ENCODE assay signal across 14 mouse cellular contexts in the genomic region with DNA sequence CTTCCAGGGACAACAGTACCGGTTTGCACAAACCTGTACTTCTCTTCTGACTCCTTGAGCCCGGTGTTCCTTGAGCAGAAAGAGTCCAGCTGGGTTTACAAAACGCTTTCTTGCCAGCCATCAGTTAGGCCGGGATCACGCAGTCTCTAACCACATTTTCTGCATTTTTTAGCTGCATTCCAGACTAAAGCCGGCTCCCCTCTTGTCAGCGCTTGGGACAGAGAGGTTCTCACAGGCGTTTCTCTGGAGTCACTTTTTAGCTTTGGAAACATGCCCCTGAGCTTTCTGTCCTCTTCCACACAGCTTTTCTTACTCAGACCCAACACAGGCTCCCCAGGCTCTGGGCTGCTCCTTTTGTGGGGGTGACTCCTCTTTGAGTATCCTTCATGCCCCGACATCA. TPM values are rescaled to one million over a fixed set of nuclear protein-coding genes. Genes with fewer than 3 reads are reported as not detected.
DNase-seq lines count a peak whose midpoint lies in the region; ATAC-seq and TF ChIP-seq lines count a peak whose summit lies in the region.
"Had no signal": no experiment of that assay in that cellular context is flagged by ENCODE, and none has a peak within 500 bp of the region (broad histone marks: within the 10 kb centered on the region; RNA-seq: fewer than 3 reads in every experiment).

No protein-coding gene starts in this region.

- H3K27me3 ChIP-seq in heart, embryonic 15.5 days = peaks cover 100% of the 10 kb centered on the region
- peaks cover 98% of the 10 kb centered on the region for H3K27me3 ChIP-seq in E14TG2a.4 (ENCODE audit: insufficient read depth, low read length)
- peaks cover 100% of the 10 kb centered on the region for H3K27me3 ChIP-seq in embryonic facial prominence, embryonic 13.5 days
- peaks cover 100% of the 10 kb centered on the region for H3K27me3 ChIP-seq in intestine, embryonic 16.5 days (replicated peaks; ENCODE audit: control insufficient read depth, insufficient read depth, low read length)
- H3K27me3 ChIP-seq: CH12.LX had no signal

- H3K4me1 ChIP-seq in heart, embryonic 15.5 days (replicated peaks) = peaks cover 63% of the 10 kb centered on the region
- peaks cover 81% of the 10 kb centered on the region for H3K4me1 ChIP-seq in E14TG2a.4 (replicated peaks; ENCODE audit: low read depth, low read length)
- peaks cover 73% of the 10 kb centered on the region for H3K4me1 ChIP-seq in embryonic facial prominence, embryonic 13.5 days
- peaks cover 42% of the 10 kb centered on the region for H3K4me1 ChIP-seq in intestine, embryonic 16.5 days (ENCODE audit: control insufficient read depth, insufficient read depth, low read length)
- H3K4me1 ChIP-seq in lung, adult 2 months (ENCODE audit: control insufficient read depth, insufficient read depth, low read length) = peaks cover 4% of the 10 kb centered on the region; the same call in 1 of the 2 replicates

- H3K4me3 ChIP-seq in heart, embryonic 15.5 days = peak overlapping the region; percentile 50; the same call in 1 of the 2 replicates
- H3K4me3 ChIP-seq in E14TG2a.4 (replicated peaks; ENCODE audit: low read length) = peak overlapping the region; percentile 69
- peak overlapping the region; percentile 29 for H3K4me3 ChIP-seq in embryonic facial prominence, embryonic 13.5 days
- peak overlapping the region; percentile 35; the same call in 1 of the 2 replicates for H3K4me3 ChIP-seq in intestine, embryonic 16.5 days (ENCODE audit: low read length)
- no peak overlapping the region for H3K4me3 ChIP-seq in lung, adult 2 months (replicated peaks; ENCODE audit: extremely low read depth, low read depth, low read length)

- H3K9me3 ChIP-seq in heart, embryonic 15.5 days (replicated peaks) = no peaks in the 10 kb centered on the region
- no peaks in the 10 kb centered on the region for H3K9me3 ChIP-seq in E14TG2a.4 (ENCODE audit: low read length)
- H3K9me3 ChIP-seq in embryonic facial prominence, embryonic 13.5 days = no peaks in the 10 kb centered on the region
- H3K9me3 ChIP-seq in intestine, embryonic 16.5 days (ENCODE audit: control insufficient read depth, low read length) = no peaks in the 10 kb centered on the region

- intact Hi-C loops in gastrocnemius, postnatal 36 days (cut with DNase I) = no loop called here

- ATAC-seq in heart, embryonic 15.5 days (replicated peaks; ENCODE audit: insufficient number of reproducible peaks, insufficient read depth, low FRiP score, low read depth) = no peak
- no peak for ATAC-seq in embryonic facial prominence, embryonic 13.5 days (ENCODE audit: insufficient number of reproducible peaks, insufficient read depth, low FRiP score, low TSS enrichment, low read depth)
- no peak for ATAC-seq in intestine, embryonic 16.5 days
- ATAC-seq: inflammation-experienced regulatory T-cells, adult 6 months; lung, postnatal 0 days had no signal

- H3K36me3 ChIP-seq in heart, embryonic 15.5 days = no peaks in the 10 kb centered on the region
- H3K36me3 ChIP-seq in E14TG2a.4 (ENCODE audit: insufficient read depth, low read length) = no peaks in the 10 kb centered on the region
- H3K36me3 ChIP-seq in embryonic facial prominence, embryonic 13.5 days = no peaks in the 10 kb centered on the region
- no peaks in the 10 kb centered on the region for H3K36me3 ChIP-seq in intestine, embryonic 16.5 days (ENCODE audit: control insufficient read depth, insufficient read depth, low read length)

- no peak for TF ChIP-seq CTCF in E14TG2a.4 (conservative IDR thresholded peaks at IDR 0.05; ENCODE audit: low read length)
- no peak for TF ChIP-seq CTCF in lung, adult 2 months (IDR thresholded peaks at IDR 0.05; ENCODE audit: insufficient read depth, low read length)

- H3K9ac ChIP-seq in heart, embryonic 15.5 days = no peak overlapping the region
- no peak overlapping the region for H3K9ac ChIP-seq in embryonic facial prominence, embryonic 13.5 days
- H3K9ac ChIP-seq in intestine, embryonic 16.5 days (ENCODE audit: low read depth, low read length) = no peak overlapping the region

- no peak overlapping the region for H3K4me2 ChIP-seq in heart, embryonic 15.5 days
- peak overlapping the region; percentile 45; the same call in 1 of the 2 replicates for H3K4me2 ChIP-seq in embryonic facial prominence, embryonic 13.5 days
- H3K4me2 ChIP-seq in intestine, embryonic 16.5 days (ENCODE audit: low read depth, low read length) = no peak overlapping the region

- H3K27ac ChIP-seq in heart, embryonic 15.5 days = no peak overlapping the region
- no peak overlapping the region for H3K27ac ChIP-seq in embryonic facial prominence, embryonic 13.5 days
- no peak overlapping the region for H3K27ac ChIP-seq in intestine, embryonic 16.5 days (ENCODE audit: low read length)

- no peak for TF ChIP-seq POLR2A in lung, adult 2 months (IDR thresholded peaks at IDR 0.05; ENCODE audit: borderline replicate concordance, extremely low read depth, low read depth, low read length)

- 2% methylated on average over 9 of the region's 9 CpGs for WGBS in heart, embryonic 15.5 days
- WGBS in embryonic facial prominence, embryonic 13.5 days = 1% methylated on average over 9 of the region's 9 CpGs
- under 1% methylated on average over 9 of the region's 9 CpGs for WGBS in intestine, embryonic 16.5 days
- under 1% methylated on average over 9 of the region's 9 CpGs for WGBS in lung, adult 2 months

- no peak for DNase-seq in heart, adult 11 months
- no peak for DNase-seq in gastrocnemius, postnatal 36 days
- no peak for DNase-seq in urinary bladder, adult 18-20 months (ENCODE audit: low spot score in 2 of 2)
- no peak for DNase-seq in lung, adult 2 months
- DNase-seq: layer of hippocampus, postnatal 36 days; thymus, adult 18-20 months had no signal

RNA-seq across cellular contexts. Expression of gene Skor1, which starts 1.5 kb away (rescaled TPM):
- not detected in 2 replicates for polyA plus RNA-seq in heart, embryonic 15.5 days (2015; fragmentation: Nextera tagmentation; extraction: Ambion mirVana)
- 0.58 TPM in 1 of 2 replicates, not detected in the other for polyA plus RNA-seq in embryonic facial prominence, embryonic 13.5 days (2015; fragmentation: Nextera tagmentation; extraction: Ambion mirVana)
- polyA plus RNA-seq in intestine, embryonic 16.5 days (2015; fragmentation: Nextera tagmentation; extraction: Ambion mirVana) = not detected in 2 replicates
- total RNA-seq in gastrocnemius, postnatal 36 days (2021) = under 1 TPM; 0.08 to 0.10 TPM
- 0.02 and 0.07 TPM in 2 replicates for polyA plus RNA-seq in lung, adult 2 months (2012; rRNA removed)
- total RNA-seq: CH12.LX; neutrophil, adult 5-6 weeks had no signal
- polyA plus RNA-seq: inflammation-experienced regulatory T-cells, adult 6 months had no signal
